Mouse (Mus musculus) C2C12 (cell line): ENCODE data around the gene Nsd1. TPM values are rescaled to one million over a fixed set of nuclear protein-coding genes. Genes with fewer than 3 reads are reported as not detected.
A peak's percentile ranks its signal among the peaks of the same experiment; 100 is the strongest.

Experiments used
- H3K27me3 ChIP-seq: one replicate; pipeline ENCODE4 v1.6.1; 2011; ENCODE audit not compliant: control insufficient read depth, insufficient read depth, insufficient read length
- H3K36me3 ChIP-seq: one replicate; pipeline ENCODE4 v1.6.1; 2011; ENCODE audit not compliant: control insufficient read depth, insufficient read depth
- H3K4me3 ChIP-seq: one replicate; pipeline ENCODE4 v1.5.1; 2011; ENCODE audit warnings: mild to moderate bottlenecking, control low read depth; ENCODE audit not compliant: poor library complexity, insufficient read depth, severe bottlenecking
- H3K79me2 ChIP-seq: one replicate; pipeline ENCODE4 v1.6.1; 2011; ENCODE audit not compliant: control insufficient read depth, insufficient read depth
- H3K79me3 ChIP-seq: one replicate; pipeline ENCODE4 v1.6.1; 2011; ENCODE audit warnings: low read depth, control low read depth
- H3ac ChIP-seq: one replicate; pipeline ENCODE3; 2011; ENCODE audit warnings: low read depth; ENCODE audit not compliant: control insufficient read depth, insufficient read length
- CEBPB ChIP-seq: IDR thresholded peaks from one replicate; pipeline ENCODE4 v1.6.1; 2011; ENCODE audit warnings: low read depth, mild to moderate bottlenecking, control low read depth, moderate library complexity
- CTCF ChIP-seq: IDR thresholded peaks from one replicate; pipeline ENCODE4 v1.5.1; 2011; ENCODE audit not compliant: control insufficient read depth, insufficient read depth, insufficient read length
- FOSL1 ChIP-seq: IDR thresholded peaks from one replicate; pipeline ENCODE4 v1.8.0; 2011; ENCODE audit warnings: mild to moderate bottlenecking, low read length; ENCODE audit not compliant: poor library complexity, insufficient read depth, severe bottlenecking
- MAX ChIP-seq: IDR thresholded peaks from one replicate; pipeline ENCODE4 v1.6.1; 2011; ENCODE audit warnings: mild to moderate bottlenecking, control low read depth
- MYOD1 ChIP-seq: IDR thresholded peaks from one replicate; pipeline ENCODE4 v1.6.1; 2011; ENCODE audit warnings: low read depth; ENCODE audit not compliant: control insufficient read depth, insufficient read length
- MYOG ChIP-seq: IDR thresholded peaks from one replicate; pipeline ENCODE4 v1.6.1; 2011; ENCODE audit not compliant: control insufficient read depth, insufficient read length; ENCODE audit errors: extremely low read depth
- USF1 ChIP-seq: IDR thresholded peaks from one replicate; pipeline ENCODE4 v1.6.1; 2011; ENCODE audit warnings: low read depth, mild to moderate bottlenecking, control low read depth, moderate library complexity
- polyA plus RNA-seq: library from polyadenylated mRNA; unstranded; fragments of >200 nt; fragmentation: generic; extraction: Trizol; gene quantifications from one replicate; pipeline ENCODE4 v1.2.1, GENCODE M21; 2012; ENCODE audit warnings: missing spikeins

Gene Nsd1
- polyA plus RNA-seq, 1 experiment, result 10.5 TPM

GRCm38 (mm10) chr13:55361974-55362452 lies 152.4 kb downstream of the Nsd1 start:
- Histone ChIP-seq H3ac (peak overlapping the region; percentile 90), H3K27me3 (peaks cover 3% of the 10 kb centered on the region), H3K4me3 (peak overlapping the region; percentile 97), H3K79me3 (peaks cover 49% of the 10 kb centered on the region), H3K36me3 (peaks cover 22% of the 10 kb centered on the region), H3K79me2 (peaks cover 54% of the 10 kb centered on the region)
- TF ChIP-seq MYOG (no peak), MYOD1 (peak; percentile 62), MAX (peak; percentile 40), USF1 (no peak), CEBPB (no peak)

DNA sequence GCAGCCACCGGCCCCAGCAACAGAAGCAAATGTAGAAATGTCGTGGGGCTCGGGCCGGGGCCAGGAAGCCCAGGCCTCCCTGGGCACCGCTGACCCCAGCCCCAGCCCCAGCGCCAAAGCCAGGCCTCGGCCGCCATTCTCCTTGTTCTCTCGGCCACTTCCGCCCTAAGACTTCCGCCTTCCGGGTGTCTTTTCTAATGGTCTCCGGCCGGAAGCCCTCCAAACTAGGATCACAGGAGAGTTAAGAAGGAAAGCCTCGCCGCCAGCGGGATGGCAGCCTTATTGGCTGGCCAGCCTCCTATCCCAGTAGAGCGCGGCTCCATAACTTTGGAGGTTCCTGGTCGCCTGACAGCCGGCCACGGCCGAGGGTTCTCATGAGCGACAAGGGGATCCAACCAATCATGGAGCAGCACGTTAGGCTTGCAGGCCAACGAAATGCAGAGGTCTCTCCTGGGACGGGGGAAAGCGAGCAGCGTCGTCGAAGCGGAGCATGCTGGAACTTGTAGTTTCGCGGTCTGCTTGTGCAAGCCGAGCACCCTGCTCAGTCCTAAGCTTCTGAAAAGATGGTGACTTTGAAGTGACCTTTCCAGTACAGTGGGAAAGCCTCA lies 153.0 kb downstream of the Nsd1 start, which contains the start of gene Lman2:
Gene Lman2 (minus strand): TSS at position 331 of the 608 bp plus-strand sequence.
- Histone ChIP-seq H3K36me3 (peaks cover 20% of the 10 kb centered on the region), H3K79me3 (peaks cover 44% of the 10 kb centered on the region), H3K4me3 (peak within 1 kb of the TSS; percentile 97), H3ac (peak within 1 kb of the TSS; percentile 90), H3K27me3 (peaks cover 3% of the 10 kb centered on the region), H3K79me2 (peaks cover 49% of the 10 kb centered on the region)
- no peak for TF ChIP-seq CTCF
- TF ChIP-seq MAX, result peak; percentile 62
- TF ChIP-seq CEBPB, result peak; percentile 22
- no peak for TF ChIP-seq MYOG
- TF ChIP-seq USF1, result no peak
- no peak for TF ChIP-seq FOSL1
- no peak for TF ChIP-seq MYOD1

Other genes with a start within 250 kb of the Nsd1 start
- gene Hk3, start 188.4 kb upstream of the Nsd1 start, polyA plus RNA-seq, result not detected
- 9.6 TPM for gene Uimc1, start 109.5 kb upstream of the Nsd1 start, polyA plus RNA-seq
- 39.1 TPM for gene Zfp346, start 104.5 kb upstream of the Nsd1 start, polyA plus RNA-seq
- not detected for gene Gm17617, start 76.2 kb upstream of the Nsd1 start, polyA plus RNA-seq
- 2.8 TPM for gene Fgfr4, start 57.1 kb upstream of the Nsd1 start, polyA plus RNA-seq
- gene Prelid1, start 110.7 kb downstream of the Nsd1 start, polyA plus RNA-seq, result 499 TPM
- 54.3 TPM for gene Rab24, start 112.2 kb downstream of the Nsd1 start, polyA plus RNA-seq
- 49.8 TPM for gene Mxd3, start 120.0 kb downstream of the Nsd1 start, polyA plus RNA-seq
- 81.4 TPM for gene Lman2, start 153.0 kb downstream of the Nsd1 start, polyA plus RNA-seq
- gene Rgs14, start 159.9 kb downstream of the Nsd1 start, polyA plus RNA-seq, result 0.08 TPM
- not detected for gene Slc34a1, start 188.4 kb downstream of the Nsd1 start, polyA plus RNA-seq
- gene Pfn3, start 205.4 kb downstream of the Nsd1 start, polyA plus RNA-seq, result not detected
- gene F12, start 217.0 kb downstream of the Nsd1 start, polyA plus RNA-seq, result not detected
- 81.9 TPM for gene Grk6, start 235.3 kb downstream of the Nsd1 start, polyA plus RNA-seq